Mouse (Mus musculus): ENCODE results near the gene Phrf1. TPM values are rescaled to one million over a fixed set of nuclear protein-coding genes. Genes with fewer than 3 reads are reported as not detected.
A peak's percentile ranks its signal among the peaks of the same experiment; 100 is the strongest.

Phrf1 gene
- polyA plus RNA-seq, 1 experiment from 2014 or later: 73.3 TPM

GRCm38 (mm10) chr7:141221249-141222125, 7.1 kb upstream of the Phrf1 start:
- peak; percentile 99 for DNase-seq (ENCODE audit: low spot score)
- Histone ChIP-seq H3K4me2 (ENCODE audit: low read length) (peak overlapping the region; percentile 56), H3K27me3 (replicated peaks; ENCODE audit: control insufficient read depth, insufficient read depth, low read length) (no peaks in the 10 kb centered on the region), H3K36me3 (ENCODE audit: control insufficient read depth, insufficient read depth, low read length) (peaks cover 19% of the 10 kb centered on the region), H3K9me3 (ENCODE audit: control insufficient read depth, low read length) (no peaks in the 10 kb centered on the region), H3K4me1 (replicated peaks; ENCODE audit: control insufficient read depth, insufficient read depth, low read length) (peaks cover 32% of the 10 kb centered on the region), H3K27ac (ENCODE audit: low read depth) (peak overlapping the region; percentile 88), H3K4me3 (ENCODE audit: low read depth, low read length) (peak overlapping the region; percentile 59), H3K9ac (ENCODE audit: low read length) (peak overlapping the region; percentile 56)
- ATAC-seq (replicated peaks; ENCODE audit: low FRiP score, low TSS enrichment, low read depth): peak; percentile 94
- 3% methylated on average over 44 of the region's 44 CpGs for WGBS

GRCm38 (mm10) chr7:141222126-141222467, 6.5 kb upstream of the Phrf1 start:
- ATAC-seq (replicated peaks; ENCODE audit: low FRiP score, low TSS enrichment, low read depth) (no peak), DNase-seq (ENCODE audit: low spot score) (no peak)
- peak overlapping the region; percentile 37; the same call in 1 of the 2 replicates for H3K9ac ChIP-seq (ENCODE audit: low read length)
- H3K36me3 ChIP-seq (ENCODE audit: control insufficient read depth, insufficient read depth, low read length): peaks cover 19% of the 10 kb centered on the region
- peak overlapping the region; percentile 56 for H3K4me2 ChIP-seq (ENCODE audit: low read length)
- peaks cover 28% of the 10 kb centered on the region for H3K4me1 ChIP-seq (replicated peaks; ENCODE audit: control insufficient read depth, insufficient read depth, low read length)
- WGBS: 5% methylated on average over 8 of the region's 8 CpGs
- H3K4me3 ChIP-seq (ENCODE audit: low read depth, low read length): peak overlapping the region; percentile 59; the same call in 1 of the 2 replicates
- H3K27me3 ChIP-seq (replicated peaks; ENCODE audit: control insufficient read depth, insufficient read depth, low read length): no peaks in the 10 kb centered on the region
- no peaks in the 10 kb centered on the region for H3K9me3 ChIP-seq (ENCODE audit: control insufficient read depth, low read length)
- H3K27ac ChIP-seq (ENCODE audit: low read depth): peak overlapping the region; percentile 88

GRCm38 (mm10) chr7:141222696-141223215, 5.8 kb upstream of the Phrf1 start:
- peak overlapping the region; percentile 56; the same call in 1 of the 2 replicates for H3K4me2 ChIP-seq (ENCODE audit: low read length)
- no peak for DNase-seq (ENCODE audit: low spot score)
- 85% methylated on average over 4 of the region's 4 CpGs for WGBS
- H3K4me1 ChIP-seq (replicated peaks; ENCODE audit: control insufficient read depth, insufficient read depth, low read length): peaks cover 28% of the 10 kb centered on the region
- H3K36me3 ChIP-seq (ENCODE audit: control insufficient read depth, insufficient read depth, low read length): peaks cover 19% of the 10 kb centered on the region
- H3K9ac ChIP-seq (ENCODE audit: low read length): no peak overlapping the region
- H3K27me3 ChIP-seq (replicated peaks; ENCODE audit: control insufficient read depth, insufficient read depth, low read length): no peaks in the 10 kb centered on the region
- no peaks in the 10 kb centered on the region for H3K9me3 ChIP-seq (ENCODE audit: control insufficient read depth, low read length)
- no peak for ATAC-seq (replicated peaks; ENCODE audit: low FRiP score, low TSS enrichment, low read depth)
- H3K4me3 ChIP-seq (ENCODE audit: low read depth, low read length): no peak overlapping the region
- peak overlapping the region; percentile 88 for H3K27ac ChIP-seq (ENCODE audit: low read depth)

- Histone ChIP-seq H3K9ac (ENCODE audit: low read length) (no peak overlapping the region), H3K4me1 (replicated peaks; ENCODE audit: control insufficient read depth, insufficient read depth, low read length) (peaks cover 26% of the 10 kb centered on the region), H3K27ac (ENCODE audit: low read depth) (no peak overlapping the region), H3K9me3 (ENCODE audit: control insufficient read depth, low read length) (no peaks in the 10 kb centered on the region), H3K4me2 (ENCODE audit: low read length) (no peak overlapping the region), H3K36me3 (ENCODE audit: control insufficient read depth, insufficient read depth, low read length) (peaks cover 11% of the 10 kb centered on the region), H3K27me3 (replicated peaks; ENCODE audit: control insufficient read depth, insufficient read depth, low read length) (no peaks in the 10 kb centered on the region), H3K4me3 (ENCODE audit: low read depth, low read length) (no peak overlapping the region)
- DNase-seq (ENCODE audit: low spot score) (no peak), ATAC-seq (replicated peaks; ENCODE audit: low FRiP score, low TSS enrichment, low read depth) (no peak)
- 84% methylated on average over 6 of the region's 6 CpGs for WGBS
Measured at GRCm38 (mm10) chr7:141226535-141226934, 2.0 kb upstream of the Phrf1 start.

- Histone ChIP-seq H3K9me3 (ENCODE audit: control insufficient read depth, low read length) (no peaks in the 10 kb centered on the region), H3K9ac (ENCODE audit: low read length) (no peak overlapping the region), H3K36me3 (ENCODE audit: control insufficient read depth, insufficient read depth, low read length) (peaks cover 24% of the 10 kb centered on the region), H3K4me1 (replicated peaks; ENCODE audit: control insufficient read depth, insufficient read depth, low read length) (peaks cover 17% of the 10 kb centered on the region), H3K4me2 (ENCODE audit: low read length) (peak overlapping the region; percentile 15; the same call in 1 of the 2 replicates), H3K27me3 (replicated peaks; ENCODE audit: control insufficient read depth, insufficient read depth, low read length) (no peaks in the 10 kb centered on the region), H3K27ac (ENCODE audit: low read depth) (0 out of 2 replicates have a peak overlapping the region, but pooled peaks have one; percentile 97), H3K4me3 (ENCODE audit: low read depth, low read length) (0 out of 2 replicates have a peak overlapping the region, but pooled peaks have one; percentile 94)
- no peak for DNase-seq (ENCODE audit: low spot score)
- 78% methylated on average over 4 of the region's 4 CpGs for WGBS
- peak; percentile 5 for ATAC-seq (replicated peaks; ENCODE audit: low FRiP score, low TSS enrichment, low read depth)
Measured at GRCm38 (mm10) chr7:141227796-141228195, 788 bp upstream of the Phrf1 start.

GRCm38 (mm10) chr7:141229702-141230101, 1.1 kb downstream of the Phrf1 start:
- ATAC-seq (replicated peaks; ENCODE audit: low FRiP score, low TSS enrichment, low read depth): no peak
- Histone ChIP-seq H3K36me3 (ENCODE audit: control insufficient read depth, insufficient read depth, low read length) (peaks cover 42% of the 10 kb centered on the region), H3K4me1 (replicated peaks; ENCODE audit: control insufficient read depth, insufficient read depth, low read length) (peaks cover 14% of the 10 kb centered on the region), H3K9me3 (ENCODE audit: control insufficient read depth, low read length) (no peaks in the 10 kb centered on the region), H3K4me3 (ENCODE audit: low read depth, low read length) (peak overlapping the region; percentile 94), H3K27ac (ENCODE audit: low read depth) (no peak overlapping the region), H3K9ac (ENCODE audit: low read length) (peak overlapping the region; percentile 95), H3K4me2 (ENCODE audit: low read length) (peak overlapping the region; percentile 98), H3K27me3 (replicated peaks; ENCODE audit: control insufficient read depth, insufficient read depth, low read length) (no peaks in the 10 kb centered on the region)
- WGBS: 55% methylated on average over 6 of the region's 6 CpGs
- DNase-seq (ENCODE audit: low spot score): no peak

GRCm38 (mm10) chr7:141230570-141230969, 2.0 kb downstream of the Phrf1 start:
- H3K4me2 ChIP-seq (ENCODE audit: low read length): no peak overlapping the region
- peaks cover 51% of the 10 kb centered on the region for H3K36me3 ChIP-seq (ENCODE audit: control insufficient read depth, insufficient read depth, low read length)
- ATAC-seq (replicated peaks; ENCODE audit: low FRiP score, low TSS enrichment, low read depth): no peak
- no peak overlapping the region for H3K27ac ChIP-seq (ENCODE audit: low read depth)
- DNase-seq (ENCODE audit: low spot score): no peak
- peaks cover 14% of the 10 kb centered on the region for H3K4me1 ChIP-seq (replicated peaks; ENCODE audit: control insufficient read depth, insufficient read depth, low read length)
- H3K4me3 ChIP-seq (ENCODE audit: low read depth, low read length): no peak overlapping the region
- H3K9me3 ChIP-seq (ENCODE audit: control insufficient read depth, low read length): no peaks in the 10 kb centered on the region
- H3K27me3 ChIP-seq (replicated peaks; ENCODE audit: control insufficient read depth, insufficient read depth, low read length): no peaks in the 10 kb centered on the region
- no peak overlapping the region for H3K9ac ChIP-seq (ENCODE audit: low read length)
- 91% methylated on average over 4 of the region's 4 CpGs for WGBS

GRCm38 (mm10) chr7:141231111-141231510, 2.5 kb downstream of the Phrf1 start:
- H3K4me2 ChIP-seq (ENCODE audit: low read length): no peak overlapping the region
- peaks cover 14% of the 10 kb centered on the region for H3K4me1 ChIP-seq (replicated peaks; ENCODE audit: control insufficient read depth, insufficient read depth, low read length)
- 94% methylated on average over 3 of the region's 3 CpGs for WGBS
- no peak overlapping the region for H3K27ac ChIP-seq (ENCODE audit: low read depth)
- H3K9me3 ChIP-seq (ENCODE audit: control insufficient read depth, low read length): no peaks in the 10 kb centered on the region
- H3K9ac ChIP-seq (ENCODE audit: low read length): no peak overlapping the region
- no peak overlapping the region for H3K4me3 ChIP-seq (ENCODE audit: low read depth, low read length)
- peaks cover 57% of the 10 kb centered on the region for H3K36me3 ChIP-seq (ENCODE audit: control insufficient read depth, insufficient read depth, low read length)
- no peaks in the 10 kb centered on the region for H3K27me3 ChIP-seq (replicated peaks; ENCODE audit: control insufficient read depth, insufficient read depth, low read length)
- DNase-seq (ENCODE audit: low spot score) (no peak), ATAC-seq (replicated peaks; ENCODE audit: low FRiP score, low TSS enrichment, low read depth) (no peak)
